Mouse (Mus musculus) forebrain, embryonic 16.5 days (tissue): ENCODE measurements at regions not wholly inside any gene's neighbourhood (a gene's known extent, or its start where the extent isn't known, plus 50 kb on each side); places are given as distances from the start of the nearest gene placed in this dataset.

ENCODE experiments used
- ATAC-seq: fragments of 200-750 bp; cut with Nextera tagmentation; 2 replicates; pipeline ENCODE4 v1.8.0; 2017; ENCODE audit warnings: mild to moderate bottlenecking, moderate library complexity
- H3K27ac ChIP-seq: fragments of 300-500 bp; sonication (generic); 2 replicates; pipeline ENCODE4 v1.5.1; 2014; ENCODE audit warnings: low read length, control low read depth
- H3K27me3 ChIP-seq: fragments of 300-500 bp; sonication (generic); replicated peaks from 2 replicates; pipeline ENCODE4 v1.6.1; 2014; ENCODE audit warnings: low read length; ENCODE audit not compliant: control insufficient read depth, insufficient read depth
- H3K36me3 ChIP-seq: fragments of 300-500 bp; sonication (generic); 2 replicates; pipeline ENCODE4 v1.6.1; 2014; ENCODE audit not compliant: control insufficient read depth, insufficient read depth
- H3K4me1 ChIP-seq: fragments of 300-500 bp; sonication (generic); replicated peaks from 2 replicates; pipeline ENCODE4 v1.6.1; 2014; ENCODE audit warnings: low read length; ENCODE audit not compliant: control insufficient read depth, insufficient read depth
- H3K4me2 ChIP-seq: fragments of 300-500 bp; sonication (generic); 2 replicates; pipeline ENCODE4 v1.6.1; 2014; ENCODE audit warnings: mild to moderate bottlenecking, low read length, control low read depth
- H3K4me3 ChIP-seq: fragments of 300-500 bp; sonication (generic); replicated peaks from 2 replicates; pipeline ENCODE4 v1.5.1; 2014; ENCODE audit warnings: mild to moderate bottlenecking, low read length, control low read depth
- H3K9ac ChIP-seq: fragments of 300-500 bp; sonication (generic); replicated peaks from 2 replicates; pipeline ENCODE4 v1.6.1; 2014; ENCODE audit warnings: low read depth, low read length, control low read depth
- H3K9me3 ChIP-seq: fragments of 300-500 bp; sonication (generic); 2 replicates; pipeline ENCODE4 v1.6.1; 2016; ENCODE audit warnings: low read length; ENCODE audit not compliant: control insufficient read depth
- WGBS: fragments of 180-500 bp; shearing (Covaris S2); extraction: QIAGEN DNeasy Blood & Tissue Kit; methylation state at CpG from one replicate; pipeline ENCODE4 v1.1.7; 2014; 5-methylcytosine and 5-hydroxymethylcytosine counted together

DNA sequence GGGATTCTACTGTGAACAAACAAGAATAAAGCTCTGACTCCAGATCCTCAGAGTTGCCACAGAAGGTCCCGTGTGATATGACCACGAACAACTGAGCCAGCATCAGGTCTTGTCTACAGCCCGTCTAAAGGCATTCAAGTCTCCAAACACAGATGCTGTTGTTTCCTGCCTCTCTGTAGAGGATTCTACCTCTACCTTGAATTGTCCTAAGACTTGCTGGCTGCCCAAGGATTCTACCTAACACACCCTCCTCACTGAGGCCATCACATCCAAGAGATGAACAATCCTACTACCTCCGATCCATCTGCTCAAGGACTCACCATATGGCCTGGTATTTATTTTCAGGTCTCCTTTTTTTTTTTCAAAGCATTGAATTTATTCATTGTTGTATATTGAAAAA, 237.1 kb downstream of the Rwdd3 start:
- no peak overlapping the region for H3K9ac ChIP-seq
- WGBS = 92% methylated on average over 4 of the region's 4 CpGs
- no peak for ATAC-seq
- H3K4me1 ChIP-seq = no peaks in the 10 kb centered on the region
- H3K27ac ChIP-seq = no peak overlapping the region
- H3K9me3 ChIP-seq = no peaks in the 10 kb centered on the region
- no peak overlapping the region for H3K4me3 ChIP-seq
- no peaks in the 10 kb centered on the region for H3K36me3 ChIP-seq
- no peaks in the 10 kb centered on the region for H3K27me3 ChIP-seq
- no peak overlapping the region for H3K4me2 ChIP-seq

GRCm38 (mm10) chr3:120920351-120920750, 251.1 kb downstream of the Rwdd3 start:
- Histone ChIP-seq H3K9me3 (no peaks in the 10 kb centered on the region), H3K4me1 (no peaks in the 10 kb centered on the region), H3K36me3 (no peaks in the 10 kb centered on the region), H3K27ac (no peak overlapping the region), H3K4me2 (no peak overlapping the region), H3K4me3 (no peak overlapping the region), H3K9ac (no peak overlapping the region), H3K27me3 (no peaks in the 10 kb centered on the region)
- 94% methylated on average over 2 of the region's 2 CpGs for WGBS
- no peak for ATAC-seq

GRCm38 (mm10) chr3:120898931-120899330, 272.6 kb downstream of the Rwdd3 start:
- H3K36me3 ChIP-seq = no peaks in the 10 kb centered on the region
- ATAC-seq = peak; percentile 34; the same call in 1 of the 2 replicates
- peaks cover 16% of the 10 kb centered on the region for H3K4me1 ChIP-seq
- H3K27me3 ChIP-seq = no peaks in the 10 kb centered on the region
- peak overlapping the region; percentile 14; the same call in 1 of the 2 replicates for H3K27ac ChIP-seq
- no peak overlapping the region for H3K9ac ChIP-seq
- no peak overlapping the region for H3K4me3 ChIP-seq
- 49% methylated on average over 5 of the region's 5 CpGs for WGBS
- H3K9me3 ChIP-seq = 0 out of 2 replicates have a peak, but pooled peaks cover 2% of the 10 kb centered on the region
- no peak overlapping the region for H3K4me2 ChIP-seq

- 38% methylated on average over 9 of the region's 9 CpGs for WGBS
- peak overlapping the region; percentile 9 for H3K4me2 ChIP-seq
- H3K4me1 ChIP-seq = peaks cover 16% of the 10 kb centered on the region
- no peak overlapping the region for H3K9ac ChIP-seq
- H3K9me3 ChIP-seq = 0 out of 2 replicates have a peak, but pooled peaks cover 2% of the 10 kb centered on the region
- no peaks in the 10 kb centered on the region for H3K27me3 ChIP-seq
- H3K4me3 ChIP-seq = no peak overlapping the region
- no peaks in the 10 kb centered on the region for H3K36me3 ChIP-seq
- H3K27ac ChIP-seq = peak overlapping the region; percentile 52
- ATAC-seq = peak; percentile 90
These were observed 273.2 kb downstream of the Rwdd3 start for GRCm38 (mm10) chr3:120898258-120898657.

GRCm38 (mm10) chr3:120897758-120898157, 273.7 kb downstream of the Rwdd3 start:
- H3K4me2 ChIP-seq = peak overlapping the region; percentile 9; the same call in 1 of the 2 replicates
- H3K27me3 ChIP-seq = no peaks in the 10 kb centered on the region
- peak overlapping the region; percentile 52 for H3K27ac ChIP-seq
- H3K4me3 ChIP-seq = no peak overlapping the region
- whole genome bisulfite sequencing = 92% methylated on average over 9 of the region's 9 CpGs
- H3K36me3 ChIP-seq = no peaks in the 10 kb centered on the region
- H3K9me3 ChIP-seq = no peaks in the 10 kb centered on the region
- 0 out of 2 replicates have a peak, but pooled peaks have one; percentile 19 for ATAC-seq
- H3K9ac ChIP-seq = no peak overlapping the region
- peaks cover 16% of the 10 kb centered on the region for H3K4me1 ChIP-seq

DNA sequence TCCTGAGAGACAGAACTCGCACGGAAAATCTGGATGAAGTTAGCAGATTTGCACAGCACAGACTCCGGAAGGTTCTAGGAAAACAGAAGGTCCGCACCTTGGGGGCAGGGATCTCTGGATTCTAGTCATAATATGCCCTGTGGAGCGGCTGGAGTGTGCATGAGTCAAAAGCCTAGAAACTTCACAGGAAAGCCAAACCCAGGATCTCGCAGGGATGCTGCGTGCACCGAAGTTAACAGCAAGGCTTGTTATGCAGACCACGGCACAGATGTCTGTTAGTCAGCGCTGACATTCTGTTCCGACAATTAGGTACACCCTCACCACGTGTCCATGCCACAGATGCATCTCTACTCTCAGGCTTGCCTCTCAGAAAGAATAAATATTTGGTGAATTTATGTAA, 274.3 kb downstream of the Rwdd3 start:
- peaks cover 16% of the 10 kb centered on the region for H3K4me1 ChIP-seq
- H3K27ac ChIP-seq = no peak overlapping the region; the same call in 1 of the 2 replicates
- ATAC-seq = peak; percentile 41
- H3K4me2 ChIP-seq = no peak overlapping the region
- 63% methylated on average over 12 of the region's 12 CpGs for WGBS
- H3K4me3 ChIP-seq = no peak overlapping the region
- no peak overlapping the region for H3K9ac ChIP-seq
- H3K27me3 ChIP-seq = no peaks in the 10 kb centered on the region
- H3K9me3 ChIP-seq = no peaks in the 10 kb centered on the region
- no peaks in the 10 kb centered on the region for H3K36me3 ChIP-seq

DNA sequence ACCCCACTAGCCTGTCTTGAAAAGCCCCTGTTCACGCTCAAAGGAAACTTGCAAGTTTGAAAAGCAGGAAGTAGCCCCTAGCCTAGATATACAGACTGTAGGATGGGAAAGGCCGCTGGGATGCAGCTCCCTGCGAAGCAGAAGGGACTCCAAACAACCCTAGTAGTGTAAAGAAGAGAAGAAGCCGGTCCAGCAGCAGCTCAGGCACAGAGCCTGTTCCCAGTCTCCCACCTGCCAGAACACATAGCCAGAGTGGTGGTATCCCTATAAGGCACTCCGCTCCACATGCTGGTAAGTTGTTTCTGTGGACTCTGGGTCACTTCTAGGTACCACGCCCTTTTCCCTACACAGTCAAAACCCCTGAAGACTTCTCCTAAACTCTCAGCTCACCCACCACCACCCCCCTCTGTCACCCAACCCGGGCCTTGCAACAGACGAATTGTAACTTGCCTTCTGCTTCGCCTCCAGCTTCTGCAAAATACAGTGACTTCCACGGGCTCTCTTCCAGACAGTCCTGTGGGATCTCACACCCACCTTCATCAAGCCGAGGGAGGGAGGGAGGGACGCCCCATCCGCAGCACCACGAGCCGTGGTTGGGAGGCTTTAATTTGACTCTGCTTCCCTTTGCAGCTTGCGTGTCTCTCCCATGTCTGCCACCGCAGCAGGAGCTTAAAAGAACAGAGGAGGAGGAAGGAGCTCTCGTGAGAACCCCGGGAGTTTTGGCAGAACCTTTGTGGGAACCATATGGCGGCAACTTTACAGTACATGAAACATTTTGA, 285.2 kb downstream of the Rwdd3 start:
- Histone ChIP-seq H3K4me2 (peak overlapping the region; percentile 20), H3K27ac (peak overlapping the region; percentile 39; the same call in 1 of the 2 replicates), H3K9me3 (no peaks in the 10 kb centered on the region), H3K36me3 (no peaks in the 10 kb centered on the region), H3K4me3 (peak overlapping the region; percentile 1; the same call in 1 of the 2 replicates), H3K4me1 (peaks cover 14% of the 10 kb centered on the region), H3K9ac (0 out of 2 replicates have a peak overlapping the region, but pooled peaks have one; percentile 2), H3K27me3 (no peaks in the 10 kb centered on the region)
- ATAC-seq = peak; percentile 80
- WGBS = 52% methylated on average over 20 of the region's 20 CpGs

DNA sequence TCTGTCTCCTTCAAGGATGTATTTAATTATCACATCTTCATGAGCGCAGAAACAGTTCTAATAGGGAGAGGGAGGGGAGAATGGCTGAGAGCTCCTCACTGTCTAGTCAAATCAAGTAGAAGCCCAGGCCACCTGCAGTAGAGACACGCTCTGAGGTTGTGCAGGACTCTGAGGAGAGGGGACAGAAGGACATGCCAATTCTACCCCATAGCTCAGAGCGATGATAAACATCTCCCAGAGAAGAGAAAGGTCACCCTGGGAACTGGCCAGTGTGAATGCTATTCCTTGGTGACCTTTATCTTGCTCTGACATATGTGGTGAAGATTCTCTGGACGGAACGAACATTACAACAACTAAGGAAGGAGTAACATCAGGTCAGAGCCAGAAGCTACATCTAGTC, 286.1 kb downstream of the Rwdd3 start:
- ATAC-seq = no peak
- Histone ChIP-seq H3K4me1 (peaks cover 14% of the 10 kb centered on the region), H3K9ac (no peak overlapping the region), H3K4me2 (no peak overlapping the region), H3K36me3 (no peaks in the 10 kb centered on the region), H3K4me3 (no peak overlapping the region), H3K27ac (0 out of 2 replicates have a peak overlapping the region, but pooled peaks have one; percentile 24), H3K9me3 (no peaks in the 10 kb centered on the region), H3K27me3 (no peaks in the 10 kb centered on the region)
- 91% methylated on average over 5 of the region's 5 CpGs for WGBS

DNA sequence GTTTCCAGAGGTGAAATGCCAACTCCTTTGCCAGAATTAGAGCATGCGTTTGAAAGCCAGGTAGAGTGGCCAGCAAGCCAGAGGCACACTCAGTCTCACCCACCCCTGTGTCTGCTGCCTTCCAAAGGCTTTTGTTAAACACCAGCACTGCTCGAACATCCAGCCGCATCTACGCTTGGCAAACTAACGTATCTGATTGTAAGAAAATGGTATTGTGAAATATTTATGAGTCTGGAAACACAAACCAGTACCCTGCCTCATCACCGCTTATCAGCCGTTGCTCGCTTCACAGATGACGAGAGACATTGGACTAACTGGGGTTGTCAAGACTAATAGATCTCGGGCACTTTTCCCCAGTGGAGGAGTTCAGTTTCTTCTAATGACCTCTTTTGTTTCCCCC, 287.3 kb downstream of the Rwdd3 start:
- no peak overlapping the region for H3K9ac ChIP-seq
- 39% methylated on average over 10 of the region's 10 CpGs for WGBS
- no peaks in the 10 kb centered on the region for H3K9me3 ChIP-seq
- no peak overlapping the region; the same call in 1 of the 2 replicates for H3K27ac ChIP-seq
- no peaks in the 10 kb centered on the region for H3K36me3 ChIP-seq
- peaks cover 14% of the 10 kb centered on the region for H3K4me1 ChIP-seq
- H3K27me3 ChIP-seq = no peaks in the 10 kb centered on the region
- H3K4me3 ChIP-seq = no peak overlapping the region
- ATAC-seq = no peak
- peak overlapping the region; percentile 13; the same call in 1 of the 2 replicates for H3K4me2 ChIP-seq
